Mouse (Mus musculus) embryonic facial prominence, embryonic 14.5 days (tissue): ENCODE data around the gene Zranb2. TPM values are rescaled to one million over a fixed set of nuclear protein-coding genes. Genes with fewer than 3 reads are reported as not detected.
A peak's percentile ranks its signal among the peaks of the same experiment; 100 is the strongest.

ENCODE experiments used
- ATAC-seq: fragments of 200-750 bp; cut with Nextera tagmentation; 2 replicates; pipeline ENCODE4 v1.8.0; 2017; ENCODE audit warnings: low read depth, moderate number of reproducible peaks, moderate TSS enrichment
- DNase-seq: peaks from one replicate; pipeline ENCODE4 v3.0.0-alpha.2; 2015; ENCODE audit warnings: low spot score
- H3K27ac ChIP-seq: fragments of 300-500 bp; sonication (generic); replicated peaks from 2 replicates; pipeline ENCODE4 v1.5.1; 2014; ENCODE audit warnings: low read depth, mild to moderate bottlenecking, low read length, moderate library complexity
- H3K27me3 ChIP-seq: fragments of 300-500 bp; sonication (generic); replicated peaks from 2 replicates; pipeline ENCODE4 v1.6.1; 2014; ENCODE audit warnings: low read length; ENCODE audit not compliant: control insufficient read depth, insufficient read depth
- H3K36me3 ChIP-seq: fragments of 300-500 bp; sonication (generic); 2 replicates; pipeline ENCODE4 v1.6.1; 2014; ENCODE audit warnings: low read length, mixed read lengths; ENCODE audit not compliant: control insufficient read depth, insufficient read depth
- H3K4me1 ChIP-seq: fragments of 300-500 bp; sonication (generic); 2 replicates; pipeline ENCODE4 v1.6.1; 2014; ENCODE audit warnings: antibody characterized with exemption, low read length; ENCODE audit not compliant: control insufficient read depth, insufficient read depth
- H3K4me2 ChIP-seq: fragments of 300-500 bp; sonication (generic); 2 replicates; pipeline ENCODE4 v1.6.1; 2014; ENCODE audit warnings: low read depth, mild to moderate bottlenecking, low read length, moderate library complexity, mixed read lengths
- H3K4me3 ChIP-seq: fragments of 300-500 bp; sonication (generic); 2 replicates; pipeline ENCODE4 v1.5.1; 2014; ENCODE audit warnings: low read depth, mild to moderate bottlenecking, low read length
- H3K9ac ChIP-seq: fragments of 300-500 bp; sonication (generic); 2 replicates; pipeline ENCODE4 v1.6.1; 2014; ENCODE audit warnings: low read depth, mild to moderate bottlenecking, low read length, moderate library complexity, mixed read lengths
- H3K9me3 ChIP-seq: fragments of 300-500 bp; sonication (generic); 2 replicates; pipeline ENCODE4 v1.6.1; 2016; ENCODE audit warnings: low read length; ENCODE audit not compliant: control insufficient read depth
- WGBS: fragments of 180-500 bp; shearing (Covaris S2); extraction: QIAGEN DNeasy Blood & Tissue Kit; methylation state at CpG from one replicate; pipeline ENCODE4 v1.1.7; 2014; 5-methylcytosine and 5-hydroxymethylcytosine counted together
- polyA plus RNA-seq: library from polyadenylated mRNA; unstranded; fragments of >200 nt; fragmentation: Nextera tagmentation; extraction: Ambion mirVana; gene quantifications from 2 replicates; pipeline ENCODE4 v1.2.1, GENCODE M21; 2014

The Zranb2 gene
- polyA plus RNA-seq, 1 experiment from 2014 or later, result 94.9 TPM

DNA sequence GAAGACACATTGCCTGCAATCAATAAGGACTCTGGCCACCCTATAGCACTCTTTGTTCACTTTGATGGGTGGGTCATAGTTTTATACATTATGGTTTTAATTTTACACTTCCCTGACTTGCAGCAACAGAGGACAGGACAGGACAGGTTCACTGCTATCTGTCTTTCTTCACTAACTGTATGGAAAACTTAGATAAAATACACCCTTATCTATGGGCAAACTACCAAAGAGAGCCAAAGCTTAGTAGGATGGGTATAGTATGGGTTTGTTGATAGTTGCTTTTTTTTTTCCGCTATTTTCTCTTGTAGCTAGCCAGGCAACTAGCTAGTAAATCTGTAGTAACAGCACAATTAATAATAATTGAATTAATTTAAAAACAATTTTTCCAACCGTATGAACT lies 2.4 kb upstream of the Zranb2 start:
- no peak for DNase-seq
- Histone ChIP-seq H3K4me3 (no peak overlapping the region), H3K4me2 (no peak overlapping the region), H3K9ac (no peak overlapping the region), H3K36me3 (peaks cover 4% of the 10 kb centered on the region; the same call in 1 of the 2 replicates), H3K4me1 (peaks cover 13% of the 10 kb centered on the region; the same call in 1 of the 2 replicates), H3K27ac (no peak overlapping the region), H3K9me3 (peaks cover 14% of the 10 kb centered on the region), H3K27me3 (peaks cover 53% of the 10 kb centered on the region)
- WGBS, result 70% methylated on average over 2 of the region's 2 CpGs
- ATAC-seq, result no peak

DNA sequence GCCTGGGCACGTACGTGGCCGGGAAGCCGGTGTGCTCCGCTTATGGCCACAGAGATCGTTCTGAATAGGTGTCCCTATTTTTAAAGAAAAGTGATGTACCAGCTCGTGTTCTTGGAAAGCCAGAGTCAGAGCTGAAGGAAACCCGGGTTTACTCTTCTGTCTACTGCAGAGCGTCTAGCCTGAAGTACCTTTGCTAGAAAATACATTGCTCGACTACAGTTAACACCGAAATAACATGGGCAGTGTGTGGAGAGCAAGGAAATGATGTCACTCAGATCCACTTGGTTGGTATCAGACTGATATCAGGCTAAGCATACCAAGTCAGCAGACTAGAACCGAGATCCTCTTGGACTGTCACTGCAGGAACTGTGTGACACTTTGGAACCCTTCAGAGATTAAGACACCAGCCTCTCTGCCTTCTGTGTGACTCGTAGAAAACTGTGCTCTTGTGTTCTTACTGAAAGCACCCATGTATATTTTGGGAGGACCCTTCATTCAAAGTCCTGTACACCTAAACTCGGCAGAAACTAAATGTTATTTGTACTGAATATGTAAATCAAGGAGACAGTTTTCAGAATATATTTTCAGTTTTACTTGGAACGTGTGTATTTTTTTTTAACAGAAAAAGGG lies 941 bp downstream of the Zranb2 start:
- peaks cover 24% of the 10 kb centered on the region for H3K36me3 ChIP-seq
- peak overlapping the region; percentile 94 for H3K27ac ChIP-seq
- peaks cover 14% of the 10 kb centered on the region; the same call in 1 of the 2 replicates for H3K4me1 ChIP-seq
- DNase-seq, result no peak
- H3K9me3 ChIP-seq, result peaks cover 14% of the 10 kb centered on the region
- peaks cover 34% of the 10 kb centered on the region for H3K27me3 ChIP-seq
- peak overlapping the region; percentile 83 for H3K4me3 ChIP-seq
- 0 out of 2 replicates have a peak, but pooled peaks have one; percentile 7 for ATAC-seq
- peak overlapping the region; percentile 92 for H3K4me2 ChIP-seq
- 3% methylated on average over 15 of the region's 15 CpGs for WGBS
- H3K9ac ChIP-seq, result peak overlapping the region; percentile 94

DNA sequence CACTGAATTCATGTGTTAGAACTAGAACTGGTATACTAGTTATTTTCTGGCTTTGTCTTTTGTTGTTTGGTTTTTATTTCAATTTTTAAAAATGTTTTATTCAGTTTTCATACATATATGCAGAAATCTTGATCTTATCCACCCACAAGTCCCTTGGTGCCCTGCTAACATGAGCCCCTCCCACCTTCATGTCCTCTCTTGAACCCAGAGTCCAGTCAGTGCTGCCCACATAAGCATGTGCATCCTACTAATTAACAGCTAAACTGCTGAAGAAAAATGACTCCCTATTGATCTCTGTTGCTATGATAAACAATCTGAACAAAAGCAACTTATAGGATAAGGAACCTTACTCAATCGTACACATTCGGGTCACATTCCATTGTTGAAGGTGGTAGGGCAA lies 15.4 kb downstream of the Zranb2 start:
- 95% methylated on average over 2 of the region's 2 CpGs for WGBS
- Histone ChIP-seq H3K4me1 (no peaks in the 10 kb centered on the region), H3K36me3 (peaks cover 56% of the 10 kb centered on the region), H3K4me2 (no peak overlapping the region), H3K9ac (no peak overlapping the region), H3K27me3 (no peaks in the 10 kb centered on the region), H3K9me3 (no peaks in the 10 kb centered on the region), H3K27ac (no peak overlapping the region), H3K4me3 (no peak overlapping the region)
- ATAC-seq (no peak), DNase-seq (no peak)

DNA sequence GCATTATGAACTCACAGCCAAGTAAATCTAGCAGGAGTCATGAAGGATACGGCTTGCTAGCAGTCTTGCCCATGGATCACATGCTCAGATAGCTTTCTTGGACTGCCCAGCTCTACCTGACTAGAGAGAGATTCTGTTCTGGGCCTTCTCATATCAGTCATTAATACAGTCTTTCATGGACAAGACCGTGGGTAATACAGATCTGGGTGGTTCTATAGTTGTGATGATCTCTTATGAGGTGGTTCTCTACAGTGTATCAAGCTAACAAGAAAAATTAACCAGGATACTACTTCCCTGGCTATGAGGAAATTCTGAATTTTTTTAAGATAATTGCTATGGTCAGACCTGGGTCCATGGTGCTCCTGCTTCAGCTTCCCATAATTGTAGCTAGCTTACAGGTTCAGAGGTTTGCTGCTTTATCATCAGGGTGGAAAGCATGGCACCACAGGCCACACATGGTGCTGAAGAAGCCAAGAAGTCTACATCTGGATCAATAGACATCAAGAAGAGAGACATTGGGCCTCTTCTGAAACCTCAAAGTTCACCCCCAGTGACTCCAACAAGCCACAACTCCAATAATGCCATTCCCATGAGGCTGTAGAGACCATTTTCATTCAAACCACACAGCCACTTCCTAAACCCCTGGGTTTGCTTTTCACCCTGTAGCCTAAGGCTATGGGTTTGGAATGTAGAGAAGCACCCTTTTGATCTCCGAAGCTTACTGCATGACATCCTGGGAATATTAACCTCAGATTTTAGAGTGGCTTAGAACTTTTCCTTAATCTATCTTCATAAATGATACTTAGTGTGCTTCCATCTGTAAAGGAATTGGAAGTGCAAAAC lies 16.0 kb downstream of the Zranb2 start:
- Histone ChIP-seq H3K9ac (no peak overlapping the region), H3K4me2 (no peak overlapping the region), H3K27me3 (no peaks in the 10 kb centered on the region), H3K27ac (no peak overlapping the region), H3K36me3 (peaks cover 50% of the 10 kb centered on the region), H3K9me3 (no peaks in the 10 kb centered on the region), H3K4me1 (no peaks in the 10 kb centered on the region), H3K4me3 (no peak overlapping the region)
- no peak for DNase-seq
- no peak for ATAC-seq
- 87% methylated on average over 3 of the region's 3 CpGs for WGBS

DNA sequence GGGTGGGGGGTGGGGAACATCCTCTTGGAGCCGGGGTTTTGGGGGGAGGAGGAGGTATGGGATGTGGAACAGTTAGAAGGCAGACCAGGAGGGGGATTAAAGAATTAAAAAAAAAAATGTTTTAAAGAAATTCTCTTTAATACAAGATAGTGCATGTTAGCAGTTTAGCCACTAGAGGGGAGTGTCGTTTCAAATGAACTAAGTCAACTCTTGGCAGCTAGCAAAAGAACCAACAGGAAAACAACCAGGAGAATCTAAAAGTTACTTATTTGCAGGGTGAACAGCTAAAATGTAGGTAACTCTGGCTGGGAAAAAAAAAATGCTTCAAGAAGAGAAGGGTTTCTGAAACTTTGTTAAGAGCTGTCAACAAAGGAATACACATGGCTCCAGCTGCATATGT lies 31.2 kb downstream of the Zranb2 start:
- 0% methylated on average over 2 of the region's 2 CpGs for WGBS
- Histone ChIP-seq H3K27ac (no peak overlapping the region), H3K4me1 (no peaks in the 10 kb centered on the region), H3K9me3 (no peaks in the 10 kb centered on the region), H3K9ac (no peak overlapping the region), H3K4me3 (no peak overlapping the region), H3K36me3 (no peaks in the 10 kb centered on the region), H3K4me2 (no peak overlapping the region), H3K27me3 (peaks cover 41% of the 10 kb centered on the region)
- DNase-seq (peak; percentile 91), ATAC-seq (no peak)

DNA sequence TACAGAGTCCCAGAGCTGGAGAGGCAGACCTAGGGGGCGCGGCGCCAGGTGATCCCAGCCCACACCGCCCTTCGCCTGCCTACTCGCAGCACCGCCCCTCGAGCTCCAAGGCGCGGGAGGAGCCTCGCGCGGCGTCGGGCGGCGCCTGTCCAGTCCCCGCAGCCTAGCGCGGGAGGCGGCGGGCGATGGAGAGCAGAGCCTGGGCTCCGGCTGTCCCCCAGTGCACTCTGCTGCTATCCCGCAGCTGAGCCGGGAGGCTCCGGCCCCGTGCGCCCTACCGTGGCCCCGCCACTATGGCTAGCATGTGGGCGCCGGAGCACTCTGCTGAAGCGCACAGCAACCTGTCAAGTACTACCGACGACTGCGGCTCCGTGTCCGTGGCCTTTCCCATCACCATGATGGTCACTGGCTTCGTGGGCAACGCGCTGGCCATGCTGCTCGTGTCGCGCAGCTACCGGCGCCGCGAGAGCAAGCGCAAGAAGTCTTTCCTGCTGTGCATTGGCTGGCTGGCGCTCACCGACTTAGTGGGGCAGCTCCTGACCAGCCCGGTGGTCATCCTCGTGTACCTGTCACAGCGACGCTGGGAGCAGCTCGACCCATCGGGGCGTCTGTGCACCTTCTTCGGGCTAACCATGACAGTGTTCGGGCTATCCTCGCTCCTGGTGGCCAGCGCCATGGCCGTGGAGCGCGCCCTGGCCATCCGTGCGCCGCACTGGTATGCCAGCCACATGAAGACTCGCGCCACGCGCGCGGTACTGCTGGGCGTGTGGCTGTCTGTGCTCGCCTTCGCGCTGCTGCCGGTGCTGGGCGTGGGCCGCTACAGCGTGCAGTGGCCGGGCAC lies 33.0 kb downstream of the Zranb2 start, which contains the start of gene Ptger3:
TSS of gene Ptger3 (plus strand) at position 168 of the 841 bp plus-strand sequence.
- DNase-seq, result peak; percentile 73
- no peaks in the 10 kb centered on the region for H3K9me3 ChIP-seq
- peaks cover 45% of the 10 kb centered on the region for H3K27me3 ChIP-seq
- H3K9ac ChIP-seq, result peak within 1 kb of the TSS; percentile 61
- no peaks in the 10 kb centered on the region for H3K36me3 ChIP-seq
- no peak within 1 kb of the TSS for H3K27ac ChIP-seq
- H3K4me2 ChIP-seq, result peak within 1 kb of the TSS; percentile 94
- no peaks in the 10 kb centered on the region for H3K4me1 ChIP-seq
- H3K4me3 ChIP-seq, result peak within 1 kb of the TSS; percentile 57
- WGBS, result under 1% methylated on average over 32 of the region's 84 CpGs
- ATAC-seq, result peak; percentile 91

DNA sequence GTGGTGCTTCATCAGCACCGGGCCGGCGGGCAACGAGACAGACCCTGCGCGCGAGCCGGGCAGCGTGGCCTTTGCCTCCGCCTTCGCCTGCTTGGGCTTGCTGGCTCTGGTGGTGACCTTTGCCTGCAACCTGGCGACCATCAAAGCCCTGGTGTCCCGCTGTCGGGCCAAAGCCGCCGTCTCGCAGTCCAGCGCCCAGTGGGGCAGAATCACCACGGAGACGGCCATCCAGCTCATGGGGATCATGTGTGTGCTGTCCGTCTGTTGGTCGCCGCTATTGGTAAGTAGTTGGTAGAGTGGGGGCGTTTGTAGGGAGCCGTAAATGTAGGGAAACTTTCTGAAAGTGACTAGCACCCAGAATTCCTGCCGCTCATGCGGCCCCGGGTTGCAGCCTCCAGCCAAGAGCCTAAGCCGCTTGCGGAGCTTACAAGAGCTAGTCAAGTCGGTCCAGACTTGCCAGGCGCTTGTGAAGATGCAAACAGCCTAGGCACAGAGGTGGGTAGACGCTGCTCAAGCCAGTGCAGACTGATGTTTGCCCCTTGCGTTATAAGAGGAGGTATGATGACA lies 33.7 kb downstream of the Zranb2 start:
- H3K9me3 ChIP-seq, result no peaks in the 10 kb centered on the region
- ATAC-seq (no peak), DNase-seq (no peak)
- H3K4me1 ChIP-seq, result no peaks in the 10 kb centered on the region
- no peaks in the 10 kb centered on the region for H3K36me3 ChIP-seq
- H3K27ac ChIP-seq, result no peak overlapping the region
- peaks cover 45% of the 10 kb centered on the region for H3K27me3 ChIP-seq
- H3K4me3 ChIP-seq, result peak overlapping the region; percentile 57
- peak overlapping the region; percentile 61 for H3K9ac ChIP-seq
- 2% methylated on average over 32 of the region's 34 CpGs for WGBS
- H3K4me2 ChIP-seq, result peak overlapping the region; percentile 94

DNA sequence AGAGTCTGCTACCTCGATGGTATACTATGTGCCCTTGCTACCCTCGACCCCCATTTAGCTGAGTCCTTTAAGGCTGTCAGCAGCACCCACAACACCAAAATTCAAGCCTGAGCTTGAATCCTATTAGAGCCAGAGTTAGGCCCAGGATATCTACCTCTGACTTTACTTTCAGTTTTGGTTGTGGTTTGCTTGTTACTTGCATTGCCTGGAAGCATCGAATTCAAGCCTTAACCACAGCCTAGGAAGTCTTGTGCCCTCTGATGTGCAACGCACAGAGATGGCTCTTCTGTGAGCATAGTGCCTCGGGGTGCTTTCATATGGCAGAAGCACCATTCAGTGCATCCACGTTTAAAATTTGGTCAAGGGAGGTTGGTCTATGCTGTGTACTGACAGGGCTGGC lies 38.1 kb downstream of the Zranb2 start:
- 75% methylated on average over 6 of the region's 6 CpGs for WGBS
- ATAC-seq (no peak), DNase-seq (no peak)
- no peaks in the 10 kb centered on the region for H3K4me1 ChIP-seq
- peaks cover 34% of the 10 kb centered on the region for H3K27me3 ChIP-seq
- no peak overlapping the region for H3K4me3 ChIP-seq
- H3K9me3 ChIP-seq, result no peaks in the 10 kb centered on the region
- H3K27ac ChIP-seq, result no peak overlapping the region
- no peak overlapping the region for H3K4me2 ChIP-seq
- no peaks in the 10 kb centered on the region for H3K36me3 ChIP-seq
- no peak overlapping the region for H3K9ac ChIP-seq
